Mouse (Mus musculus) CH12.LX (cell line): ENCODE results near the gene Insig2. TPM values are rescaled to one million over a fixed set of nuclear protein-coding genes. Genes with fewer than 3 reads are reported as not detected.

Source experiments
- DNase-seq: peaks from one replicate; pipeline ENCODE4 v3.0.0-alpha.2; 2013; ENCODE audit errors: extremely low read depth
- H3K27ac ChIP-seq: 2 replicates; pipeline ENCODE4 v1.5.1; 2012; ENCODE audit warnings: low read depth, mild to moderate bottlenecking, control low read depth, moderate library complexity; ENCODE audit not compliant: insufficient read depth
- H3K27me3 ChIP-seq: replicated peaks from 2 replicates; pipeline ENCODE3; 2012; ENCODE audit warnings: inconsistent platforms
- H3K36me3 ChIP-seq, 2 experiments: replicated peaks in 1 of 2; 2 replicates each; pipeline versions ENCODE3 to v1.6.1; 2012; ENCODE audit warnings: inconsistent platforms in 1 of 2, low read length in 1 of 2, mild to moderate bottlenecking in 1 of 2, mixed read lengths in 1 of 2, moderate library complexity in 1 of 2; ENCODE audit not compliant: control insufficient read depth in 1 of 2, insufficient read depth in 1 of 2
- H3K4me1 ChIP-seq, 2 experiments: 2 replicates each; pipeline ENCODE4 v1.6.1; 2012; ENCODE audit warnings: inconsistent platforms in 1 of 2, moderate library complexity in 1 of 2; ENCODE audit not compliant: insufficient read depth in 2 of 2, control insufficient read depth in 1 of 2
- H3K4me2 ChIP-seq: 2 replicates; pipeline ENCODE4 v1.6.1; 2012; ENCODE audit warnings: low read depth, mild to moderate bottlenecking, control low read depth; ENCODE audit not compliant: poor library complexity, insufficient read depth, severe bottlenecking
- H3K4me3 ChIP-seq, 3 experiments: fragments of 150-350 bp in 1 of 3; sonication (generic) in 1 of 3; replicated peaks in 1 of 3; 2 replicates each; pipeline versions ENCODE3 to v1.5.1; 2011 to 2012; ENCODE audit warnings: low read depth in 2 of 3, low read length in 2 of 3, mild to moderate bottlenecking in 2 of 3, moderate library complexity in 2 of 3, control low read depth in 1 of 3, improper control_type of control experiment in 1 of 3, inconsistent platforms in 1 of 3, mixed read lengths in 1 of 3; ENCODE audit not compliant: poor library complexity in 1 of 3
- H3K79me2 ChIP-seq: replicated peaks from 2 replicates; pipeline ENCODE4 v1.6.1; 2012; ENCODE audit warnings: mild to moderate bottlenecking, moderate library complexity; ENCODE audit not compliant: control insufficient read depth, poor library complexity, insufficient read depth, severe bottlenecking; ENCODE audit errors: extremely low read depth
- H3K9ac ChIP-seq: 2 replicates; pipeline ENCODE4 v1.6.1; 2012; ENCODE audit warnings: low read depth, mild to moderate bottlenecking, control low read depth, moderate library complexity; ENCODE audit not compliant: insufficient read depth
- H3K9me3 ChIP-seq: replicated peaks from 2 replicates; pipeline ENCODE3; 2012; ENCODE audit warnings: low read length, inconsistent platforms, mixed read lengths
- BHLHE40 ChIP-seq: IDR thresholded peaks from 2 replicates; pipeline ENCODE4 v1.6.1; 2011; ENCODE audit warnings: mild to moderate bottlenecking, low read depth, low read length, improper control_type of control experiment
- CHD1 ChIP-seq: IDR thresholded peaks from 2 replicates; pipeline ENCODE4 v1.6.1; 2012; ENCODE audit warnings: low read depth, low read length, improper control_type of control experiment, inconsistent platforms
- CTCF ChIP-seq, 2 experiments: IDR thresholded peaks in 1 of 2; conservative IDR thresholded peaks in 1 of 2; 2 replicates each; pipeline ENCODE4 v1.5.1; 2011 to 2012; ENCODE audit warnings: low read depth in 2 of 2, low read length in 2 of 2, improper control_type of control experiment in 1 of 2, inconsistent platforms in 1 of 2, mild to moderate bottlenecking in 1 of 2, moderate library complexity in 1 of 2
- E2F4 ChIP-seq: IDR thresholded peaks from 2 replicates; pipeline ENCODE4 v1.6.1; 2011; ENCODE audit warnings: low read depth, low read length, improper control_type of control experiment; ENCODE audit not compliant: insufficient replicate concordance
- ELF1 ChIP-seq: IDR thresholded peaks from 2 replicates; pipeline ENCODE4 v1.6.1; 2014; ENCODE audit warnings: low read depth, mild to moderate bottlenecking, inconsistent platforms, low read length, improper control_type of control experiment
- EP300 ChIP-seq: IDR thresholded peaks from 2 replicates; pipeline ENCODE4 v1.6.1; 2011; ENCODE audit warnings: low read length, improper control_type of control experiment
- IRF4 ChIP-seq: IDR thresholded peaks from 2 replicates; pipeline ENCODE4 v1.6.1; 2014; ENCODE audit warnings: low read depth, mild to moderate bottlenecking, inconsistent platforms, low read length, improper control_type of control experiment
- JUND ChIP-seq: conservative IDR thresholded peaks from 2 replicates; pipeline ENCODE4 v1.6.1; 2011; ENCODE audit warnings: low read depth, low read length, improper control_type of control experiment
- MAX ChIP-seq: IDR thresholded peaks from 2 replicates; pipeline ENCODE4 v1.6.1; 2011; ENCODE audit warnings: low read length, improper control_type of control experiment
- MAZ ChIP-seq: IDR thresholded peaks from 2 replicates; pipeline ENCODE4 v1.6.1; 2012; ENCODE audit warnings: low read depth, mild to moderate bottlenecking, inconsistent platforms, low read length, improper control_type of control experiment, moderate library complexity
- MEF2A ChIP-seq: IDR thresholded peaks from 2 replicates; pipeline ENCODE4 v1.6.1; 2014; ENCODE audit warnings: low read depth, mild to moderate bottlenecking, inconsistent platforms, low read length, improper control_type of control experiment, borderline replicate concordance
- MYC ChIP-seq: IDR thresholded peaks from 2 replicates; pipeline ENCODE4 v1.6.1; 2011; ENCODE audit warnings: low read depth, mild to moderate bottlenecking, improper control_type of control experiment, low read length
- NRF1 ChIP-seq: IDR thresholded peaks from 2 replicates; pipeline ENCODE4 v1.6.1; 2014; ENCODE audit warnings: low read depth, mild to moderate bottlenecking, inconsistent platforms, low read length, improper control_type of control experiment, moderate library complexity
- PAX5 ChIP-seq: IDR thresholded peaks from 2 replicates; pipeline ENCODE4 v1.6.1; 2012; ENCODE audit warnings: low read length, inconsistent platforms, mixed read lengths
- POLR2AphosphoS2 ChIP-seq: IDR thresholded peaks from 2 replicates; pipeline ENCODE4 v1.6.1; 2011; ENCODE audit warnings: low read depth, low read length, improper control_type of control experiment
- RAD21 ChIP-seq: IDR thresholded peaks from 2 replicates; pipeline ENCODE4 v1.6.1; 2011; ENCODE audit warnings: low read depth, mild to moderate bottlenecking, low read length, improper control_type of control experiment, moderate library complexity
- RCOR1 ChIP-seq: conservative IDR thresholded peaks from 2 replicates; pipeline ENCODE4 v1.6.1; 2012; ENCODE audit warnings: low read depth, mild to moderate bottlenecking, inconsistent platforms, low read length, improper control_type of control experiment
- SIN3A ChIP-seq: IDR thresholded peaks from 2 replicates; pipeline ENCODE4 v1.6.1; 2012; ENCODE audit warnings: low read length, improper control_type of control experiment, inconsistent platforms
- TCF12 ChIP-seq: IDR thresholded peaks from 2 replicates; pipeline ENCODE4 v1.6.1; 2014; ENCODE audit warnings: low read depth, mild to moderate bottlenecking, inconsistent platforms, low read length, improper control_type of control experiment
- UBTF ChIP-seq: IDR thresholded peaks from 2 replicates; pipeline ENCODE4 v1.6.1; 2012; ENCODE audit warnings: low read depth, mild to moderate bottlenecking, inconsistent platforms, low read length, improper control_type of control experiment, moderate library complexity
- ZC3H11A ChIP-seq: IDR thresholded peaks from 2 replicates; pipeline ENCODE4 v1.6.1; 2012; ENCODE audit warnings: low read depth, mild to moderate bottlenecking, inconsistent platforms, low read length, improper control_type of control experiment
- ZKSCAN1 ChIP-seq: IDR thresholded peaks from 2 replicates; pipeline ENCODE4 v1.6.1; 2012; ENCODE audit warnings: low read depth, inconsistent platforms, low read length, improper control_type of control experiment, borderline replicate concordance
- ZNF384 ChIP-seq: IDR thresholded peaks from 2 replicates; pipeline ENCODE4 v1.6.1; 2012; ENCODE audit warnings: low read depth, low read length, improper control_type of control experiment, inconsistent platforms
- dilution Hi-C: fragments of 300-500 bp; cut with MboI; formaldehyde crosslinking; loops from 2 replicates; pipeline ENCODE4 v1.14.3; 2020; ENCODE audit warnings: low sequenced_read_pairs; ENCODE audit not compliant: extremely low pct_unique_long_range_greater_than_20kb, extremely low pct_ligation_motif_present
- in situ Hi-C: fragments of 300-500 bp; cut with MboI; formaldehyde crosslinking; loops from 3 replicates; pipeline ENCODE4 v1.14.3; 2019; ENCODE audit warnings: low sequenced_read_pairs, low pct_ligation_motif_present, low pct_unique_long_range_greater_than_20kb, mixed read lengths
- polyA plus RNA-seq: library from polyadenylated mRNA; unstranded; fragments of >175 nt; gene quantifications from 2 replicates; pipeline ENCODE4 v1.2.1, GENCODE M21; 2012; ENCODE audit warnings: low read depth; ENCODE audit not compliant: insufficient read length
- total RNA-seq, 2 experiments: library from RNA; depleted of rRNA; stranded (reverse); fragments of 300-350 nt in 1 of 2; fragments of >200 nt in 1 of 2; gene quantifications; 2 replicates each; pipeline ENCODE4 v1.2.3; 2012 to 2014

Insig2 gene
- total and polyA plus RNA-seq, 3 experiments, result 20.1 to 37.7 (median 21.2) TPM

- H3K27ac ChIP-seq, result no peak overlapping the region
- no peak for DNase-seq
- no peak overlapping the region for H3K4me3 ChIP-seq
- H3K79me2 ChIP-seq, result no peaks in the 10 kb centered on the region
- no peaks in the 10 kb centered on the region for H3K36me3 ChIP-seq
- dilution Hi-C loops (no loop called here), in situ Hi-C loops (no loop called here)
- H3K9me3 ChIP-seq, result peaks cover 2% of the 10 kb centered on the region
- peaks cover 0 to 3% of the 10 kb centered on the region in 2 experiments; a peak in 1 of 4 replicates for H3K4me1 ChIP-seq
- no peak for TF ChIP-seq ZKSCAN1
- no peak for TF ChIP-seq MYC
- no peak for TF ChIP-seq MAX
- TF ChIP-seq ZC3H11A, result no peak
- no peak for TF ChIP-seq SIN3A
- no peak for TF ChIP-seq JUND
- no peak for TF ChIP-seq EP300
- TF ChIP-seq RCOR1, result no peak
- no peak for TF ChIP-seq CHD1
- TF ChIP-seq TCF12, result no peak
- no peak for TF ChIP-seq MAZ
- no peak for TF ChIP-seq CTCF (conservative IDR thresholded peaks at IDR 0.05 in 1 of 2, IDR thresholded peaks at IDR 0.05 in 1 of 2; ENCODE audit: low read depth in 2 of 2, low read length in 2 of 2)
- no peak for TF ChIP-seq PAX5
- no peak for TF ChIP-seq UBTF
- TF ChIP-seq BHLHE40, result no peak
- no peak for TF ChIP-seq POLR2AphosphoS2
- no peak for TF ChIP-seq ELF1
- TF ChIP-seq ZNF384, result no peak
- TF ChIP-seq E2F4, result no peak
- no peak overlapping the region for H3K9ac ChIP-seq
- no peaks in the 10 kb centered on the region for H3K27me3 ChIP-seq
- H3K4me2 ChIP-seq, result no peak overlapping the region
Measured at GRCm38 (mm10) chr1:121348875-121349847, 16.8 kb upstream of the Insig2 start.

GRCm38 (mm10) chr1:121343966-121344365, 11.6 kb upstream of the Insig2 start:
- no peak overlapping the region for H3K27ac ChIP-seq
- in situ Hi-C loops, result no loop called here
- H3K4me3 ChIP-seq, result no peak overlapping the region
- H3K79me2 ChIP-seq, result no peaks in the 10 kb centered on the region
- H3K9me3 ChIP-seq, result no peaks in the 10 kb centered on the region
- no peak for TF ChIP-seq RAD21
- TF ChIP-seq MEF2A, result no peak
- TF ChIP-seq ZC3H11A, result no peak
- TF ChIP-seq MAX, result no peak
- no peak for TF ChIP-seq BHLHE40
- no peak for TF ChIP-seq ZNF384
- TF ChIP-seq NRF1, result no peak
- no peak for TF ChIP-seq TCF12
- TF ChIP-seq IRF4, result no peak
- TF ChIP-seq MYC, result no peak
- no peak for TF ChIP-seq MAZ
- H3K36me3 ChIP-seq, result no peaks in the 10 kb centered on the region
- H3K4me1 ChIP-seq, result peaks cover 0 to 2% of the 10 kb centered on the region in 2 experiments; a peak in 1 of 4 replicates
- no peaks in the 10 kb centered on the region for H3K27me3 ChIP-seq
- no peak overlapping the region; the same call in 1 of the 2 replicates for H3K4me2 ChIP-seq
- dilution Hi-C loops, result no loop called here
- H3K9ac ChIP-seq, result no peak overlapping the region
- DNase-seq, result no peak
